Mouse (Mus musculus): ENCODE measurements around the gene Htr3a.

- TF ChIP-seq POLR2A (IDR thresholded peaks at IDR 0.05; ENCODE audit: borderline replicate concordance, extremely low read depth, low read depth, low read length) (no peak), CTCF (IDR thresholded peaks at IDR 0.05; ENCODE audit: insufficient read depth, low read length) (no peak)
These were observed 53.0 kb downstream of the Htr3a start for GRCm38 (mm10) chr9:48857944-48858343.
